Mouse (Mus musculus) lung, postnatal 25 days (tissue): ENCODE results near the gene Smim26.
"Not testable (repeated sequence)": the region's sequence is repeated elsewhere in the genome, so short reads cannot be mapped to it uniquely, and the experiment has no call there.

ENCODE experiments used
- DNase-seq: peaks from one replicate; pipeline ENCODE4 v3.0.0; 2022; ENCODE audit warnings: low spot score

The Smim26 gene

DNA sequence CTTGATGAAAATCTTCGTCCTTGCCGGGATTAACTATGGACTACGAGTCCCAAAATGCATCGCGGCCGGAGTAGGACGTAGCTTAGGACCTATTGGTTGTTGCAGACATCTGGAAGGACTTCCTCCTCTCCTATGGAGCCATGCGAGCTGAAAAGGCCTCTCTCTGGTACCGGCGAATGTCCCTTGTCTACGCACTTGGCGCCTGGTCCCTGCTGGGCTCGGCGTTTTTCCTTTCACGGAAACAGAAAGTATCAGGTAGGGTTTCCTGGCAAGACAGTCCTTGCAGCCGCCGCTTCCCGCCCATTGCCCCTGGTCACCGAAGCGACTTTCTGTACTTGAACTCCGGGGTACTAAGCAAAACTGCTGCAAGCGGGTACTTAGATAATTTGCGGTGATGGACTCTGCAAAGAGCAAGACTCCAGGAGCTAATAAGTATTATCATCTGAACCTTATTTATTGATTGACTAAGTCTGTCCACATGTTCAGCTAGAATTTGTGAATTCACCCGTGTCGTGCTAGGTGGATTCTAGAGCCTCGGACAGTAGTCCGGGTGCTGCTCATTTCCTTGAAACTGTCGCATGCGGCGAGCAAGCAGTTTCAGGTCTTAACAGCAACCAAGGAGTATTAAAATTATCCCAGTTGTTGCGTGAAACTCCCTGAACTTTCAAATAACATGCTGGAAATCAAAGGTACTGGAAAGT lies at the start of gene Smim26:
TSS of gene Smim26 (plus strand) at position 104 of the 701 bp plus-strand sequence.
- peak; percentile 83 for DNase-seq

DNA sequence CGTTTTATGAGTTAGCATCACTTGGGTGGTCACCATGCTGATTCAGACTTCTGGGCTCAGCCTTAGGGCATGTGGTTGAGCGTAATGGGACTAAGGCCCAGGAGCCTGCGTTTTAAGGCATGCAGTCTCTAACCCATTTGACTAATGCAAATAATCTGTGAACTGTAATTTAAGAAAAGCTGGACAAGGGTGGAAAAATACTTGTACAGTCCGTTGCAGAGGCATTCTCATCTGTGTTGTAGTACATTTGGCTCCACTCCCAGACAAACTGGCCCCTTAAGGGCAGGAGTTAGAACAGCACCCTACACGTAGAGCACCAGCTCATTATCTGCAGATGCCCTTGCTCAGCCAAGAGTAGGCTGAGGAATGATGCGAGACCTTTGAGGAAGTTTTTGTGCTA lies 49.2 kb upstream of the Smim26 start:
- DNase-seq: peak; percentile 12

DNA sequence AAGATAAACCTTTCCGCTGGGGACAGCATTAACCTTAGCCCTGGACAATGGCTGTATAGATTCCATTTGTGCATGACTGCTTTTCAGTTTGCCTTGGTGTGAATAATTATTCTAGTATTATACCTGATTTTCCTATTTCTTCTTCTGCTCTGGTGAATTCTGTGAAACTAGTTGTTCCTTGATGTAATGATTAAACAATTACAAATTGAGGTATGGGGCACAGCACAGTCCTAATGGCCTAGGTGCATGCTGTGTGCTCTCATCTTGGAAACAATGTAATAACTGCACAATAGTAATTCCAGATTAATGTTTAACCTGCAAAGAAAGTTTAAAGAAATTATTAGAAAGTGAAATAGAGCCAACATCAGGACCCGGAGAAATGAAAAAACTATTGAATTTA lies 48.8 kb upstream of the Smim26 start:
- DNase-seq: no peak

DNA sequence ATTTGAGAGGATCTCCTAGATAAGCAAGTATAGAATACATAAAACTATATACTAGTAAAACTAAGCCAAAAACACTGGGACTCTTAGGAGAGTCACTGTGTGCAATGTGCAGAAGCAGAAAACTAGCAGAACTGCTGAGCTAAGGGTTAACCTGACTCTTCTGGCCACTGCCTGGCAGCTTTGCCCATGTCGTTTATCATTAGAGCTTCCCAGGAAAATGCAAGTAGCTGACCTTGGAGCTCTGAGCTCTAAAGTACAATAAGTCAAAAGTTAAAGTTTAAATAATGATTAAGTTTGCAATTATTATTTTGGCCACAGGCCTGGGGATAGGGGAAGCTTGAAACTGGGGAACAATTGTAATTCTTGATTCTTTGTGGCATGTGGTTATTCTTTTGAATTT lies 48.4 kb upstream of the Smim26 start:
- no peak for DNase-seq

DNA sequence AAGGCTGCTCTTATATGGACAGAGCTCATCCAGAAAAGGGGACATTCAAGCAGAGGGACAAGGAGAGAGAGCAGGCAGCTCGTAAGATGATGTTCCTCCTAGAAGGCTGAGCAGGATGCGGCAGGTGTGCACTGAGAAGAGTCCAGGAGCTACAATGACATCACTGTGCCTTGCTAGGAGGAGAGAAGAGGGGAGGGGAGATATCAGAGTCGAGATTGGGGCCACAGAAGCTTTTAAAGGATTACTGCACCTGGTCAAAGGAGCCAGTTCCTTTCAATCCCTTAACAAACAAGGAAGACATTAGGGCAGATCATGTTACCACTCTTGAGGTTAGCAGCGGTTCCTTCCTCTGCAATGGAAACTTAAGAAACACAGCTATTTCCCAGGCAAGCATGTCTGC lies 46.3 kb upstream of the Smim26 start:
- no peak for DNase-seq

DNA sequence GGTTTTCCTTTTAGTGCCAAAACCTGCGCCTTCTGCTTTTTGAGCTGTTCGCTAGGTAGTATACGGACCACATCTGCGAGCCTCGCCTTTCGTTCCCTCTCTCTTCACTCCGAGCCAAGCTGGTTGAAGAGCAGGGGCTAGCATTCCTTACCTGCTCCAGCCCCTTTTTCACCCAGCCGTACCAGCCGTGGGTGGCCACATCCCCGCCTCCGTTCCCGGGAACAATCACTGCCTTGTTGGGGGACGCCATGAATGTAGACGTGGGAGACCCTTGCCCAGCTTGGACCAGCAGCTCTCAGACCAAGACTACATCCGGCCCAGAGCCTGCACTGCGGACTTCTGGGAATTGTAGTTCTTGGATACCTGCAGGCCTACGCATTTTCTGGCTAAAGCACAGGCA lies 43.3 kb upstream of the Smim26 start, which contains the start of gene Rbbp9:
TSS of gene Rbbp9 (minus strand) at position 341 of the 400 bp plus-strand sequence.
- DNase-seq: peak; percentile 57

DNA sequence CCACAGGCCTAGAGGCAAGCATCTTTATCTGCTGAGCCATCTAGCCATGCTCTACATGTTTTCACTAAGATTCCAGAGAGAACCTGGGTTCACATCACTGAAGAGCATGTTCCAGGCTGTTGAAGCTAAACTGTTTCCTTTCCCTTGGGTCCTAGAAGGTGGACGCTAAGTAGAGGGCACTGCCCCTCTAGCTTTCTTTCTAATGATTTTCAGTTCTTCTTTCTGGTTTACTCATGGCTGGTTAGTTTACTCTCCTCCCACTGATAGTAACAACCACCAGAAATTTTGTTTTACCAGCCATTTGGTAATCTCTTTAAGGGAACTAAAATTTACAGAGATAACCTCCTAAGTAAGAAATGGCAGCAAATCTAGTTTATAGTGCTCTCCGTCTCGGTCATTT lies 39.9 kb upstream of the Smim26 start:
- DNase-seq: no peak

DNA sequence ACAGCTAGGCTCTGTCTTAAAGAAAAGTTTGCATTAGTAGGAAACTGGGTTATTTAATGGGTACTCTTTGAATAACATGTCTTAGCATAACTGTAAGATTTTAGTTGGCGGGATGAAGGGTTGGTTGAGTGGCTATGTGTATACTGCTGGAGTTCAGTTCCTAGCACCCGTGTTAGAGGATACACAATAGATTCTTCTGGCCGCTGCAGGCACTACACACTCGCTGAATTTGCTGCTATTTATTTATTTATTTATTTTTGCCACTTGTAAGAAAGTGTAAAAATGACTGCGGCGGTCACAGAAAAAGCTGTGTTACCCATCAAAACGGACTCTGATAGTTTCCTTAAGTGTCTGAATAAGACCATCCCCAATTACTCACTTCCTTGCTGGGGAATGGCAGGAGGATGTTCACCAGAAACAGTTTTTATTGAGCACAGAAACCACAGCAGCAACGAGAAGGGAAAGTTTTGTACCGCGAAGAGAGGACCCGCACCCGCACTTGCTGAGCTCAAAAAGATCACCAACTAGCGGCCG lies 38.5 kb upstream of the Smim26 start:
- peak; percentile 4 for DNase-seq

DNA sequence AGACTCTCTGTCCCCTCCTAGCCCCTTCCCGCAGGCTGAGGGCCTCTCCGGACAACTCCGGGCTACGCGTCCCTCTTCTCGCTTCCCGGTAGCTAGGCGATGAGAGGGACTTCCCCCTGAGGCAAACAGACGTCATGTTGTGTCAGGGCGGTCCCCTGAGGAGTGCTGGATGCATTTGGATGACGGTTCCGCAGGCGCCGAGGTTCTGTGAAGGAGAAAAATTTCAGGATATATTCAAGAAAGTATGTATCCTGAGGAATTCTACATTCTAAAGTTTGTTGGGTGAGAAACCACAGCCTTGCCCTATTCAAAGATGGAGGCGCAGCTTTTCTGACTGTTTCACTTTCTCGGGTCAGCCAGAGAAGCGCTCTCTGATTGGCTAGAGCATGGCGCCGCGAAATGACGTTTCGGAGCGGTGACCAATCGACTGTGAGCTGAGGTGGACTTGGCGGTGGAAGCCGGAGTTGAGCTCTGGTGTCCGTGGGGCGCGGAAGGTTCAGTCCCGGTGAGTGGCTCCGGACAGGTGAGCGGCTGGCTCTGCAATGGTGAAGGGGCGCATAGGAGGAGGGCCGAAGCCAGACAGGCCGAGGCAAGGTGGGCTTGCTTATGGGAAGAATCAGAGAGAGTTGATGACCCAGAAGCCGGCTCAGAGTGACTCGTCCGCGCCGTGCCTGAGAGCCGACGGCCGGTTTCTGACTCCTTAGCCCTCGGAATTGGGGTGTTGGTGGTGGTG lies 37.9 kb upstream of the Smim26 start, which contains the start of gene Sec23b:
TSS of gene Sec23b (plus strand) at position 410 of the 733 bp plus-strand sequence.
- peak; percentile 98 for DNase-seq

DNA sequence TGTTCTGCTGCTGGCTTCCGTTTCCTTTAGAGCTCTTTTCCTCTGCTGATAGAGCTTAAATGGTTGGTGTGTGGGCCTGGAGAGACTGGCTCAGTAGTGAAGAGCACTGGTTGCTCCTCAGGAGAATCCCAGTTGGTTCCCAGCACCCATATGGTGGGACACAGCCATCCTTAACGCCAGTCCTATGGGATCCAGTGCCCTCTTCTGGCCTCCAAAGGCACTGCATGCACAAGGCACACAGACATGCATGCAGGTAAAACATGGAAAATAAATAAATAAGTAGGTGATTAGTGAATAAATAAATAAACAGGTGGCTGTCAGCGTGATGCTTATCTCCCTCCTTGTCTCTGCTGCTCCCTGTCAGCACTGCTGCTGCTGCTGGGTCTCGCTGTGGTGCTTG lies 5.1 kb upstream of the Smim26 start:
- DNase-seq: no peak

DNA sequence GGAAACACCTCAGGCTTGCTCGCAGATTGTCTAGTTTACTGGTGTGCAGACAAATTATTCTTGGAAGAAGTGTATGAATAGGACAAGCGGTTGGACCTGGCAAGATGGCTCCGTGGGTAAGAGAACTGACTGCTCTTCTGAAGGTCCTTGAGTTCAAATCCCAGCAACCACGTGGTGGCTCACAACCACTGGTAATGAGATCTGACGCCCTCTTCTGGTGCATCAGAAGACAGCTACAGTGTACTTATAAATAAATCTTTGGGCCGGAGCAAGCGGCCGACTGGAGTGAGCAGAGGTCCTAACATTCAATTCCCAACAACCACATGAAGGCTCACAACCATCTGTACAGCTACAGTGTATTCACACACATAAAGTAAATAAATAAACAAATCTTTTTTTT lies 818 bp upstream of the Smim26 start:
- not testable (repeated sequence) for DNase-seq

DNA sequence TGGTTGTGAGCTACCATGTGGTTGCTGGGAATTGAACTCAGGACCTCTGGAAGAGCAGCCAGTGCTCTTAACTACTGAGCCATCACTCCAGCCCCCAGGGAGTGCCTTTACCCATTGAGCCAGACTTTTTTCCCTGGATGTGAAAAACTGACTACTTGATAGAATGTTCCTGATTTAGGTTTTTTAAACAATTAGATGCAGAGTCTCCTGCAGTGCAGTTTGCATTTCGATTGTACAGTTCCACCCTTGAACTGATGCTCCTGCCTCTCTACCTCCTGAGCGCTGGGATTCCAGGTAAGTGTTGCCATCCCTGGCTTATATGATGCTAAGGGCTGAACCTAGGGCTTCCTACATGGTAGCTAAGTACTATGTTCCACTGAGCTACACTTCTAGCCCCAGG lies 4.2 kb downstream of the Smim26 start:
- DNase-seq: no peak

DNA sequence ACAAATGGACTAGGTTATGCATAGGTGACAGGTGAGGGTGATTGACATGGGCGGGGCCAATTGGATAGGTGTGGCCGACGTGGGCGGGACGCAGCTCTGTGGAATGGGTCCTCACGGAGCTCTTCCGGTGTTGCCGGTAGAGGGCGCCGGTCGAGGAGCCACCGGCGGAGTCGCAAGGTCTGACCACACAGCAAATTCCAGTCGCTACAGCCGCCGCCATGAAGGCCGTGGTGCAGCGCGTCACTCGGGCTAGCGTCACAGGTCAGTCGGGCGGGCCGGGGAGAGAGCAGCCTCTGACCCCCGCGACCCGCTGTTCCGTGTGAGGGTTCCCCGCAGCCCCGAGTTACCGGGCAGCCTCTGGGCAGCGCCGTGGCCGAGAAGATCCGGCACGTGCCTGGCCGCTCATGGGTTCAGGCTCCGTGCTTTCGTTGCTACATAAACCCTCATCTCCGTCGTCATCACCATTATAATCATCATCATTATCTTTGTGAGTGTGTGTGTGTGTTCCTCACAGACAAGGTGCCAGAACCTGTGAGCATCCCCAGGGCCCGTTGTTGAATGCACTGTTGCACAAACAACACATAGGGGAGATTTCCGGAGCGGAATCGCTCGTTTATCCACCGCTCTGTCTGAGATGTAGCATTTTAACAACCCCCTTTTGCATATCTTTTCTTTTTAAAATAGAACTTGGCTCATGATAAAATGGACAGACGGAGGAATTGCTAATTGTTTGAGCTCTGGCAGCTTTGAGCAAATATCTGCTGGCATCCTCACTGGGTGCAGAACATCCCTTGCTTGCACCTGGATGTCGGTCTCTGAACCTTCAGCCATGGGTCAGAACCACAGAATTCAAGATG lies 6.2 kb downstream of the Smim26 start, which contains the start of gene Dtd1:
TSS of gene Dtd1 (plus strand) at position 67 of the 857 bp plus-strand sequence.
- DNase-seq: peak; percentile 93

DNA sequence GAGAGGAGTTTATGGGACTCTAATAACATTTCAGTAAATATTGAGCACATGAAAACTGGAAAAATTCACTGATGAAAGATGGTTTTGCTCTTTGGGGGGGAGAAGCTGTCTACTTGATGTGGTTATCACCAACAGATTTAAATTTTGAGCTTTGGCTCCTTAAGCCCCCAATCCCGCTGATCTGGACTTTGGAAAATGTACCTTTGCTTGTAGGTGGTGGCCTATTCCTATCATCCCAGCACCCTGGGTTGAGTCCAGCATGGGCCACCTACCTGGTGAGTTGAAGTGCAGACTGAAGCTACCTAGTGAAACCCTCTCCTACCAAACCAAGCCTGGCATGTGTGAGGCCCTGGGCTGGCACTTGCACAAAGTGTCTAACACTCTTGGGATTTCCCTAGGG lies 7.7 kb downstream of the Smim26 start:
- no peak for DNase-seq

DNA sequence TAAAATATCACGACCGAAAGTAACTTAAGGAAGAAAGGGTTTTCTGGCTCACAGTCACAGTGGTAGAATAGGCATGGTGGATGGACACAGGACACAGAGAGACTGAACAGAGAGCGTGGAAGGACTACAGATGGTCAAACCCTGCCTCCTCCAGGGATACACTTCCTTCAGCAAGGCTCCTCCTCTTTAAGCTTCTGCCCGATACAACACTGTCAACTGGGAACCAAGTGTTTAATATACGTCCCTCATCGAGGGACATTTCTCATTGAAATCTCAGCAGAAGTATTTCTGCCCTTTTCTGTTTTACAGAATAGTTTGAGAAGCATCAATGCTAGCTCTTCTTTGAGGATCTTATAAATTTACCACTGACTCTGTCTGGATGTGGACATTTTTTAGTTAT lies 20.1 kb downstream of the Smim26 start:
- DNase-seq: no peak

DNA sequence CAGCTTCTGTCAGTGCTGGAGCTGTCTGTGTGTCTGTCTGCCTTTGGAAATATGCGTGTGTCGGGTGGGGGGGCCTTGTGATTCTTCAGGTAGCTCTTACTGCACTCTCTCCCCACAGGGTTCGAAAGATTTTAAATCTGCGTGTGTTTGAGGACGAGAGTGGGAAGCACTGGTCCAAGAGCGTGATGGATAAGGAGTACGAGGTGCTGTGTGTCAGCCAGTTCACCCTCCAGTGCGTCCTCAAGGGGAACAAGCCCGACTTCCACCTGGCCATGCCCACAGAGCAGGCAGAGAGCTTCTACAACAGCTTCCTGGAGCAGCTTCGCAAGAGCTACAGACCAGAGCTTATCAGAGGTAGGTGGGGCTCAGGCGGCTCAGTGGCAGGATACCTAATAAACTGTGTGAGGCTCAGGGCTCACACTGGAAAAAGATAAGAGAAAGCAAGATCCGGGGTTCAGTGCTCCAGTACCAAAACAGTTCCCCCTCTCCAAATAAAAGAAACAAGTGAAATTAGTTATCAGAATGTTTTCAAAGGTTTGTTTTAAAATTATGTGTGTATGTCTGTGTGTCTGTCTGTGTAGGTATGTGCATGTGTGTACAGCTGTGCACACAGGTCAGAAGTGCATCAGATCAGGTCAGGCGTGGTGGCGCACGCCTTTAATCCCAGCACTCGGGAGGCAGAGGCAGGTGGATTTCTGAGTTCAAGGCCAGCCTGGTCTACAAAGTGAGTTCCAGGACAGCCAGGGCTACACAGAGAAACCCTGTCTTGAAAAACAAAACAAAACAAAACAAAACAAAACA lies 23.4 kb downstream of the Smim26 start:
- no peak for DNase-seq

DNA sequence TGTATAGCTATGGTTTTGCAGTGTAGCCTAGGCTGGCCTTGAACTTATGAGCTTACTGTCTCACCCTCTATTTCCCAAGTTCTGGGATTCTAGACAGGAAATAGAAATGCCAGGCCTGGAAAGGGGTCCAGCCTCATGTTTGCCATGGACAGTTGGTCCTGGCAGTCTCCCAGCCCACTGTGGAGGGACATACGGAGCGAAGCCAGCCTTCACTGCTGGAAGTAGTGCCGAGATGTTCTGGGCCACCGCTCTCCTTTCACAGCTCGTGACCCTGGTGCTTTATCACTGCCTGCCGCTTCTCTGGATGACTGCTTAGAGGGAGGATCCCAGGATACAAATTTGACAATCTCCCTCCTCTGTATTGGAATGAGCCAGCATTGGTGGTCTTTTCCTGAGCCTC lies 27.6 kb downstream of the Smim26 start:
- no peak for DNase-seq

DNA sequence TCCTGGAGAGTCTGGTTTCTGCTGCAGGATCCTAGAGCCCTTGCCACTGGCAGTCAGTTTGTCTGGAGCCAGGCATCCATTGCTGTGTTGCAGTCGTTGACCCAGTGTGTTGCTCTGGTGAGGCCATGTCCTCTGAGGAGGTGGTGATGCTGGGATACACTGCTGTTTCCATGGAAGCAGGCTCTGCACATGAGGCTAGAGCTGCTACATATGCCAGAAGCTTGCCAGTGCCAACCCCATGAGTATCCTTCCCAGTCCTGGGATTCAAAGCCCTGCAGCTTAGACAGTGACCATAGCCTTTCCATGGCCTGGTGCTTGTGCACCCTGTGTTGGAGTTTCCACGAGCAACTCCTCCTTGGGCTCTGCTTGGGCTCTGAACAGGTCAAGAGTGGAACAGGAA lies 39.7 kb downstream of the Smim26 start:
- no peak for DNase-seq

DNA sequence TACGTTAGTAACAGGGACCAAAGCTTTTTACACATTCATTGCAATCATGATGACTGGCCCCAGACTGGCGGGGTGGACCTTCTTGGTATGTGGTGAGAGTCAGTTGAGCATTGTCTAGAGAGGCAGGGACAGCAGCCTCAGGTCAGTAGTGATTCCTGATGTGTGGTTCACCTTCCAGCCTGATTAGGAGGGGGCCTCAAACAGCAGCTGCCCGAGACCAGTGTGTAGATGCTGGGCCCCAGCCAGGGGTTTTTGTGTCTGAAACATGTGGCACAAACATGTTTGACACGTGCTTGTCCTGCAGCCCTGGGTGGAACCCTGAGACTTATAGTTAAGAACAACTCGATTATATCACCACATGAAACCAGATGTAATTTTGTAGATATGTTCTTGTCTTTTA lies 40.4 kb downstream of the Smim26 start:
- DNase-seq: no peak

DNA sequence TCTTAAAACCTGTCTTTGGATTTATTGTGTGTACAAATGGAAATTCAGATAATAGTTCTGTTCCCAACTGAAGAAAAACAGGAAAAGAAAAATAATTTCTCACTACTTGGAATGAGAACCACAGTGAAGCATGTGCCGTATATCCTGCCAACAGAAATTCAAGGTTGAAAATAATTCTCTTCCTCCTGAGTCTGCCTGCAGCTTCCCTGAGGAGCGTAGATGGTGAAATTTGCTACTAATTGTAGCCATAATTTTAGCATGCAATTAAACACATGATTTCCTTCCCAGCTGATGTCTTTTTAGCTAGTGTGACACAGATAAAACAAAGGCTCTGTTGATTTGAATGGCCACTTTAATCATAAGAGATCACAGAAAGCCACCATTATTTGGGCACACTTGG lies 40.9 kb downstream of the Smim26 start:
- DNase-seq: no peak

DNA sequence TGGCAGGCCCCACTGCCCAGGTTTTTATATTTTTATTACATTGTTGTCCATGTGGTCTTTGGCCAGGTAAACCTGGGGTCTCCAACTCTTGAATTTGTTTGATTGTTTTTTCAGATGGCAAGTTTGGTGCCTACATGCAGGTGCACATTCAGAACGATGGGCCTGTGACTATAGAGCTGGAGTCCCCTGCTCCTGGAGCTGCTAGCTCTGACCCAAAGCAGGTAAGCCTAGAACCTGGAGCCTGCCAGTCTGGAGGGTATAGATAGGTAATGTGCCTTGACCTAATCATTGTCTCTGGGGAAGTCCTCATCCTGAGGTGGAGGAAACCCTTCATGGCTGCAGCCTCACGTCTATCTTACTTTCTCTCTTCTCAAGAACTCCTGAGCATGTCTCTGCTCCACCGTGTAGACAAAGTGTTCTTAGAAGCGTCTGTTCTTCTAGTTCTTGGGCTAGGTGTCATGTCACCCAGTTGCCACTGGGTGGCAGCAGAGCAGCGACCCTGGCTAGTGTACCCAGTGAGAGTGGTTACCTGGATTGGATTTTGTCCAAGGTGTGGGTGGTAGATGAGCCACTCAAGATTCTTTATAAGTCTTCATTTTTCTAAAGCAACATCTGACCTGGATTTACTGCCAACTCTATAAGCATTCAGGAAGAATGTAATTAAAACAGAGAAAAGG lies 41.9 kb downstream of the Smim26 start:
- DNase-seq: peak; percentile 24
